Mouse (Mus musculus): Measurements from ENCODE around the gene Smyd4. TPM values are rescaled to one million over a fixed set of nuclear protein-coding genes. Genes with fewer than 3 reads are reported as not detected.

The Smyd4 gene
- total and polyA plus RNA-seq, 3 experiments: 9.6 to 12.8 TPM; not detected in 1

DNA sequence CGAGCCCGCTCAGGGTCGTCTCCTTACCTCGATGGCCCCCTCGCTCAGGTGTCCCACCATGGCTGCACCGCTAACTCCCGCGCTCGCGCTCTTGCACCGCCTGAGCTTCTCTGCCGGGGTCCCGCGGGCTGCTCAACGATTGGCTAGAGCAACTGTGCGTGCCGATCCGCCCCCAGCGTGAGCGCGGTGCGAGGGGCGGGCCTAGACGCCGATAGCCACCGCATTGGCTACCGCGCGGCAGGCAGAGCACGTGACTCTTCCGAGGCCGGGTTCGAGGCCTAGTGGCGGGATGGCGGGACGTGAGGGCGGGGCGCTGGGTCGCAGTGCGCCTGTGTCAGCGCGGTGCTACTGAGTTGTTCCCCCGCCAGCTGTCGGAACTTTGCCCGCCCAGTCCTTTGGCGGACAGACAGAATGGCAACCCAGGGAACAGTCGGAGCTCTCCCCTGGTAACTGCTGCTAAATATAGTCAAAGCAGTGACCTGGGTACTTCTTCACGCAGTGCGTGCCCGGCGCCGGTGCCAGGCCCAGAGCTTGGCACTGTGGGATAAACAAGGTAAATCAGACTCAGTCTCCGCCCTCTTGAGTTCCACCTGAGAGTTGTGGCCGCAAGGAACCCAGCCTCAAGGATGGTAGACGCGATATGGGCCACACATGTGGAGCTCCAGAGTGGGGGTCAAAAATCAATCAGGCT is at the start of gene Smyd4, which contains the start of gene Rpa1 (continued):
- TF ChIP-seq RAD21 (IDR thresholded peaks at IDR 0.05; ENCODE audit: low read depth, low read length): no peak
- TF ChIP-seq TBP (IDR thresholded peaks at IDR 0.05; ENCODE audit: low read depth, low read length): peak; percentile 61; the same call in 1 of the 2 replicates
- TF ChIP-seq UBTF (IDR thresholded peaks at IDR 0.05; ENCODE audit: borderline replicate concordance, insufficient read depth, low read depth, low read length): 0 out of 2 replicates have a peak, but pooled peaks have one; percentile 86
- peak; percentile 92 for TF ChIP-seq SIN3A (IDR thresholded peaks at IDR 0.05; ENCODE audit: low read length)

DNA sequence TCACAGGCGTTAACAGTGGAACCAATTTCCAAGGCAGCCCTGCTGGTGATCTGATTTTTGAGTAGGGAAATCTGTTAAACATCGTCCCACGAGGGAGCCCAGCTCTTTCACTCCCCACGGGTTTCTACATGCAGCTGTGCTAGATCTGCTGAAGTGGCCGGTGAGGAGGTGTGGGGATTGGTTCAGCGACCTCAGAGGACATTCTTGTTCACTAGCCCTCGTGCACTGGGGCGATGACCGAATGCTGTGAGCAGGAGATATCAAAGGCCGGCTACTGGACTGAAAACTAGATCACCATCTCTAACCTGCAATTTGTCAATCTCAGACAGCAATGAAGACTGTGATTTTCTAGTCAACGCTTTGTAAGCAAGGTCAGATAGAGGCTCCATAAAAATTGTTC is 49.7 kb upstream of the Smyd4 start:
- peaks cover 12 to 17% of the 10 kb centered on the region in 2 experiments for H3K36me3 ChIP-seq (ENCODE audit: control insufficient read depth in 1 of 2, insufficient read depth in 2 of 2, low read length in 2 of 2)
- no peaks in the 10 kb centered on the region for H3K27me3 ChIP-seq (ENCODE audit: control insufficient read depth in 1 of 2, insufficient read depth in 2 of 2, low read length in 2 of 2)
- H3K27ac ChIP-seq (ENCODE audit: control insufficient read depth, low read depth, low read length): no peak overlapping the region
- TF ChIP-seq SMC3 (IDR thresholded peaks at IDR 0.05; ENCODE audit: low read depth, low read length) (no peak), RCOR1 (IDR thresholded peaks at IDR 0.05; ENCODE audit: low read depth, low read length) (peak; percentile 33), POLR2AphosphoS2 (IDR thresholded peaks at IDR 0.05; ENCODE audit: low read length) (peak; percentile 24; the same call in 1 of the 2 replicates), NRF1 (IDR thresholded peaks at IDR 0.05; ENCODE audit: insufficient read depth, low read depth, low read length, poor library complexity, severe bottlenecking) (no peak)
- no peaks in the 10 kb centered on the region for H3K79me2 ChIP-seq (ENCODE audit: control insufficient read depth, insufficient read depth, low read length, poor library complexity)
- no peak overlapping the region for H3K9ac ChIP-seq (ENCODE audit: control insufficient read depth, low read depth, low read length, poor library complexity, severe bottlenecking)
- no peak overlapping the region for H3K4me3 ChIP-seq (ENCODE audit: control insufficient read depth in 1 of 2, insufficient read depth in 1 of 2, low read depth in 2 of 2, low read length in 2 of 2)
- H3K4me1 ChIP-seq (ENCODE audit: control insufficient read depth in 1 of 2, insufficient read depth in 2 of 2, low read length in 2 of 2): peaks cover 10 to 26% of the 10 kb centered on the region in 2 experiments
- no peaks in the 10 kb centered on the region for H3K9me3 ChIP-seq (replicated peaks; ENCODE audit: insufficient read depth, low read length)
- DNase-seq (ENCODE audit: low read depth, low spot score): no peak

DNA sequence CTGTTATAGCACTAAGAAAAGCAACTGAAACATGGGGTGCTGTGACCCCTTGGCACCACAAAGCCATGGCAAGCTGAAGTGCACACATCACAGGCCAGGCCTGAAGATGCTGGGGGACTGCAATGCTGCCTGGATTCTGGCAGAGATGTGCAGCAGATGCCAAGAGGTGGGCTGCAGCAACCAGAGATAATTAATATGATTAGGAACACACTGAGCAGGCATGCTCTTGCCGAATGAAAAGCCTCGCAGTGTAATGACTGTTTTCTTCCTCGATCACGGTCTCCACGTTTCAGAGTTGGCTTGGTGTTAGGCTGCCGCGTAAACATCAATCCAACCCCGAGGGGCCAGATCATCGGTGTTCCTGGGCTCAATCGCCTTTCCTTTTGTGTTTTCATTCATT is 48.4 kb upstream of the Smyd4 start:
- H3K27me3 ChIP-seq (ENCODE audit: control insufficient read depth in 1 of 2, insufficient read depth in 2 of 2, low read length in 2 of 2): no peaks in the 10 kb centered on the region
- H3K27ac ChIP-seq (ENCODE audit: control insufficient read depth, low read depth, low read length): no peak overlapping the region
- no peaks in the 10 kb centered on the region for H3K9me3 ChIP-seq (replicated peaks; ENCODE audit: insufficient read depth, low read length)
- no peak for DNase-seq (ENCODE audit: low read depth, low spot score)
- H3K9ac ChIP-seq (ENCODE audit: control insufficient read depth, low read depth, low read length, poor library complexity, severe bottlenecking): no peak overlapping the region
- H3K36me3 ChIP-seq (ENCODE audit: control insufficient read depth in 1 of 2, insufficient read depth in 2 of 2, low read length in 2 of 2): peaks cover 12 to 16% of the 10 kb centered on the region in 2 experiments
- H3K4me1 ChIP-seq (ENCODE audit: control insufficient read depth in 1 of 2, insufficient read depth in 2 of 2, low read length in 2 of 2): peaks cover 6 to 21% of the 10 kb centered on the region in 2 experiments
- H3K79me2 ChIP-seq (ENCODE audit: control insufficient read depth, insufficient read depth, low read length, poor library complexity): no peaks in the 10 kb centered on the region
- H3K4me3 ChIP-seq (ENCODE audit: control insufficient read depth in 1 of 2, insufficient read depth in 1 of 2, low read depth in 2 of 2, low read length in 2 of 2): no peak overlapping the region
- TF ChIP-seq GATA1 (IDR thresholded peaks at IDR 0.05; ENCODE audit: low read depth, low read length): no peak
- TF ChIP-seq UBTF (IDR thresholded peaks at IDR 0.05; ENCODE audit: borderline replicate concordance, insufficient read depth, low read depth, low read length): no peak
- no peak for TF ChIP-seq MYC (IDR thresholded peaks at IDR 0.05; ENCODE audit: low read depth, low read length)
- TF ChIP-seq CTCF (IDR thresholded peaks at IDR 0.05 in 2 of 3, conservative IDR thresholded peaks at IDR 0.05 in 1 of 3; ENCODE audit: control insufficient read depth in 1 of 3, insufficient read depth in 1 of 3, low read depth in 2 of 3, low read length in 3 of 3, poor library complexity in 1 of 3, severe bottlenecking in 1 of 3): no peak

DNA sequence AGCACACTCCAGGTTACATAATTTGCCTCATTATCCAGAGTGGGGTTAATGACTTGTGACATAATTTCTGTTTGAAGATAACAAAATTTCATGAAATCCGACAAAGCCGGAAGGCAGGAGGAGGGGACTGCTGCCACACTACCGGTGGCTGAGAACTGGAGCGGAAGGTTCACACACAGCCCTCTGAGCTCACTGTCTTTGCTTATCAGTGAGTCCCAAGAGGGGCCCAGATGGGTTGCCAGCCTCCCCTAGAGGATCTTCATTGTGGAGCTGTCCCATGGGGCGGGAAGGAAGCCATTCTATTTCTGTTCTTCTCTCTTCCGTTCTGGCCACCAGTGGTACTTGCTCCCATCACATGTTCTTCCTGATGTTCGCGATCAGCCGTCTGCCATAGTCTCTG is 47.3 kb upstream of the Smyd4 start:
- peaks cover 5 to 13% of the 10 kb centered on the region in 2 experiments; a peak in 3 of 4 replicates for H3K4me1 ChIP-seq (ENCODE audit: control insufficient read depth in 1 of 2, insufficient read depth in 2 of 2, low read length in 2 of 2)
- peaks cover 7 to 22% of the 10 kb centered on the region in 2 experiments for H3K36me3 ChIP-seq (ENCODE audit: control insufficient read depth in 1 of 2, insufficient read depth in 2 of 2, low read length in 2 of 2)
- H3K79me2 ChIP-seq (ENCODE audit: control insufficient read depth, insufficient read depth, low read length, poor library complexity): no peaks in the 10 kb centered on the region
- H3K27me3 ChIP-seq (ENCODE audit: control insufficient read depth in 1 of 2, insufficient read depth in 2 of 2, low read length in 2 of 2): no peaks in the 10 kb centered on the region
- TF ChIP-seq TCF12 (IDR thresholded peaks at IDR 0.05; ENCODE audit: low read depth, low read length) (0 out of 2 replicates have a peak, but pooled peaks have one; percentile 16), KAT2A (conservative IDR thresholded peaks at IDR 0.05; ENCODE audit: low read depth, low read length) (no peak), POLR2AphosphoS5 (IDR thresholded peaks at IDR 0.05; ENCODE audit: borderline replicate concordance, low read depth, low read length) (no peak), ZC3H11A (IDR thresholded peaks at IDR 0.05; ENCODE audit: low read depth, low read length) (no peak), ETS1 (IDR thresholded peaks at IDR 0.05; ENCODE audit: low read depth, low read length) (peak; percentile 25; the same call in 1 of the 2 replicates)
- H3K9me3 ChIP-seq (replicated peaks; ENCODE audit: insufficient read depth, low read length): no peaks in the 10 kb centered on the region
- H3K4me3 ChIP-seq (ENCODE audit: control insufficient read depth in 1 of 2, insufficient read depth in 1 of 2, low read depth in 2 of 2, low read length in 2 of 2): no peak overlapping the region
- no peak overlapping the region for H3K9ac ChIP-seq (ENCODE audit: control insufficient read depth, low read depth, low read length, poor library complexity, severe bottlenecking)
- H3K27ac ChIP-seq (ENCODE audit: control insufficient read depth, low read depth, low read length): 0 out of 2 replicates have a peak overlapping the region, but pooled peaks have one; percentile 8
- DNase-seq (ENCODE audit: low read depth, low spot score): peak; percentile 44
